Comparison of ENCODE assay signal across 22 mouse cellular contexts in the genomic region with DNA sequence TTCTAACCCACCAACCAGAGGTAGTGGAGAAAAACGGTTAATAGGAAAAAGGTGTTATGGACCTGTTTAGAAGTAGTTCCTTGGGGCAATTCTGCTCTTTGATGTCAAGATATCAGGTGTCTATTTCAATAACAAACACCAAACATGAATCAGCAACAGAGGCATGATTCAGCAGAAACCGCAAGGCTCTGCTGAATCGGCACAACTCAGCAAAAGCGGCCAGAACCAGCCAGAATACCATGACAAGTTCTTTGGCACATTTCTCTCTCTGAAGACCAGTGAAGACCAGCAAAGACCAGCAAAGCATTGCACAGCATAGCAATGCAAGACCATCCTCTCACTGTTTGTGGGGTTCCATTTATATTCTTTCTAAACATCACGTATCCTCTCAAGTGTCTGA. TPM values are rescaled to one million over a fixed set of nuclear protein-coding genes. Genes with fewer than 3 reads are reported as not detected.
DNase-seq lines count a peak whose midpoint lies in the region; ATAC-seq and TF ChIP-seq lines count a peak whose summit lies in the region.
"Had no signal": no experiment of that assay in that cellular context is flagged by ENCODE, and none has a peak within 500 bp of the region (broad histone marks: within the 10 kb centered on the region; RNA-seq: fewer than 3 reads in every experiment).

No protein-coding gene starts in this region.

- H3K9ac ChIP-seq in liver, embryonic 14.5 days (replicated peaks): no peak overlapping the region
- H3K9ac ChIP-seq in lung, postnatal 0 days (replicated peaks; ENCODE audit: low read depth): no peak overlapping the region
- H3K9ac ChIP-seq: embryonic facial prominence, embryonic 15.5 days; limb, embryonic 15.5 days; midbrain, embryonic 15.5 days; stomach, embryonic 15.5 days had no signal

- H3K4me3 ChIP-seq in liver, embryonic 14.5 days (ENCODE audit: insufficient read depth in 1 of 2, low read depth in 2 of 2, low read length in 2 of 2): no peak overlapping the region
- no peak overlapping the region for H3K4me3 ChIP-seq in lung, postnatal 0 days (ENCODE audit: low read depth, low read length)
- H3K4me3 ChIP-seq: embryonic facial prominence, embryonic 15.5 days; gastrocnemius, adult 2 months; hindbrain, embryonic 10.5 days; limb, embryonic 15.5 days; midbrain, embryonic 15.5 days; myocyte; stomach, embryonic 15.5 days had no signal

- H3K27ac ChIP-seq in liver, embryonic 14.5 days: peak overlapping the region; percentile 4
- H3K27ac ChIP-seq in lung, postnatal 0 days (ENCODE audit: low read length): no peak overlapping the region
- H3K27ac ChIP-seq: embryonic facial prominence, embryonic 15.5 days; gastrocnemius, adult 2 months; hindbrain, embryonic 10.5 days; hindbrain, postnatal 0 days; limb, embryonic 15.5 days; midbrain, embryonic 15.5 days; stomach, embryonic 15.5 days had no signal

- no peak for TF ChIP-seq CTCF in liver, embryonic 14.5 days (IDR thresholded peaks at IDR 0.05; ENCODE audit: low read depth)
- no peak for TF ChIP-seq CTCF in lung, postnatal 0 days (IDR thresholded peaks at IDR 0.05)

- no peaks in the 10 kb centered on the region for H3K27me3 ChIP-seq in liver, embryonic 14.5 days (ENCODE audit: control insufficient read depth, insufficient read depth, low read length)
- no peaks in the 10 kb centered on the region for H3K27me3 ChIP-seq in lung, postnatal 0 days (replicated peaks; ENCODE audit: insufficient read depth, low read length)
- H3K27me3 ChIP-seq: embryonic facial prominence, embryonic 15.5 days; limb, embryonic 15.5 days; midbrain, embryonic 15.5 days; stomach, embryonic 15.5 days had no signal

- WGBS in liver, embryonic 14.5 days (ENCODE audit: insufficient replicate concordance): 72% methylated on average over 5 of the region's 5 CpGs
- WGBS in lung, postnatal 0 days: 90% methylated on average over 5 of the region's 5 CpGs

- H3K9me3 ChIP-seq in liver, embryonic 14.5 days (ENCODE audit: control insufficient read depth, low read length): no peaks in the 10 kb centered on the region
- no peaks in the 10 kb centered on the region for H3K9me3 ChIP-seq in lung, postnatal 0 days (ENCODE audit: low read length)
- H3K9me3 ChIP-seq: embryonic facial prominence, embryonic 15.5 days; hindbrain, embryonic 10.5 days; limb, embryonic 15.5 days; midbrain, embryonic 15.5 days; stomach, embryonic 15.5 days had no signal

- H3K4me2 ChIP-seq in liver, embryonic 14.5 days (ENCODE audit: low read depth): peak overlapping the region; percentile 21
- H3K4me2 ChIP-seq in lung, postnatal 0 days (replicated peaks; ENCODE audit: low read depth, low read length): no peak overlapping the region
- H3K4me2 ChIP-seq: embryonic facial prominence, embryonic 15.5 days; limb, embryonic 15.5 days; midbrain, embryonic 15.5 days; stomach, embryonic 15.5 days had no signal

- TF ChIP-seq EP300 in liver, embryonic 14.5 days (IDR thresholded peaks at IDR 0.05; ENCODE audit: low read depth): peak; percentile 60
- TF ChIP-seq EP300 in lung, postnatal 0 days (IDR thresholded peaks at IDR 0.05): no peak

- DNase-seq in 3T3-L1 (ENCODE audit: low read depth, low spot score) (peak; percentile 83), 416B (ENCODE audit: low read depth) (peak; percentile 24), ZHBTc4 (ENCODE audit: low read depth, low spot score) (peak; percentile 58)
- peak; percentile 53 to 66 (median 63) for DNase-seq in liver, embryonic 14.5 days (ENCODE audit: low read depth in 3 of 3, low spot score in 3 of 3)
- no peak for DNase-seq in lung, postnatal 0 days (ENCODE audit: low spot score)
- DNase-seq in urinary bladder, postnatal 25 days (ENCODE audit: low spot score): no peak
- no peak for DNase-seq in gastrocnemius, adult 8-10 months (ENCODE audit: low spot score in 2 of 2)
- DNase-seq: adrenal gland, postnatal 10 days; cerebellum, adult 11-12 months; cerebellum, postnatal 25 days; gastrocnemius, adult 2 months; lung, postnatal 10 days; thymus, adult 18-20 months had no signal

- no peaks in the 10 kb centered on the region for H3K36me3 ChIP-seq in liver, embryonic 14.5 days (replicated peaks; ENCODE audit: control insufficient read depth, insufficient read depth, low read depth)
- H3K36me3 ChIP-seq in lung, postnatal 0 days (ENCODE audit: insufficient read depth, low read length): no peaks in the 10 kb centered on the region
- H3K36me3 ChIP-seq: embryonic facial prominence, embryonic 15.5 days; hindbrain, embryonic 10.5 days; limb, embryonic 15.5 days; midbrain, embryonic 15.5 days; stomach, embryonic 15.5 days had no signal

- peak; percentile 50; the same call in 1 of the 2 replicates for ATAC-seq in liver, embryonic 14.5 days (ENCODE audit: insufficient read depth)
- no peak for ATAC-seq in lung, postnatal 0 days
- ATAC-seq: CD4-positive, CD25-positive, alpha-beta regulatory T cell, adult 4 months; hindbrain, postnatal 0 days; intestine, postnatal 0 days; midbrain, embryonic 15.5 days had no signal

- H3K4me1 ChIP-seq in liver, embryonic 14.5 days (replicated peaks; ENCODE audit: control insufficient read depth in 2 of 2, insufficient read depth in 2 of 2, low read length in 1 of 2): peaks cover 11 to 27% of the 10 kb centered on the region in 2 experiments
- H3K4me1 ChIP-seq in lung, postnatal 0 days (ENCODE audit: insufficient read depth, low read depth, low read length): no peaks in the 10 kb centered on the region
- H3K4me1 ChIP-seq: hindbrain, embryonic 10.5 days; limb, embryonic 15.5 days; stomach, embryonic 15.5 days had no signal

RNA-seq across cellular contexts. Expression of a gene that starts 57.9 kb away (rescaled TPM):
- 2.7 and 3.1 TPM in 2 replicates for polyA plus RNA-seq in liver, embryonic 14.5 days (2012; rRNA removed)
- polyA plus RNA-seq in liver, embryonic 14.5 days (2014; fragmentation: Nextera tagmentation; extraction: Ambion mirVana): 2.1 and 2.8 TPM in 2 replicates
- 5.4 and 6.4 TPM in 2 replicates for polyA plus RNA-seq in lung, postnatal 0 days (2015; fragmentation: Nextera tagmentation; extraction: Ambion mirVana)
- total RNA-seq in gastrocnemius, adult 8-10 months (2022): 10 to 100 TPM; 16.6 to 18.9 (median 18.1) TPM

Comparison
In these comparisons a context has a peak if more than half of its experiments do, and no peak if none do; other contexts are left out.
1. DNase-seq: peak in 3T3-L1 (single experiment), 416B (single experiment), ZHBTc4 (single experiment) and liver, embryonic 14.5 days (3 of 3); none in lung, postnatal 0 days (single experiment), urinary bladder, postnatal 25 days (single experiment) and gastrocnemius, adult 8-10 months (0 of 2).